Mouse (Mus musculus) MEL (cell line): ENCODE data around the gene Rpp25. TPM values are rescaled to one million over a fixed set of nuclear protein-coding genes. Genes with fewer than 3 reads are reported as not detected.
A peak's percentile ranks its signal among the peaks of the same experiment; 100 is the strongest.

Source experiments
- DNase-seq: peaks from one replicate; pipeline ENCODE4 v3.0.0; 2011; ENCODE audit warnings: low read depth, low spot score
- H3K27ac ChIP-seq: 2 replicates; pipeline ENCODE4 v1.5.1; 2012; ENCODE audit warnings: low read depth, mild to moderate bottlenecking, control low read depth, low read length, moderate library complexity; ENCODE audit not compliant: control insufficient read depth
- H3K27me3 ChIP-seq, 2 experiments: fragments of 150-350 bp in 1 of 2; sonication (generic) in 1 of 2; 2 replicates each; pipeline ENCODE4 v1.6.1; 2012; ENCODE audit warnings: low read length in 2 of 2, mild to moderate bottlenecking in 2 of 2, improper control_type of control experiment in 1 of 2, moderate library complexity in 1 of 2; ENCODE audit not compliant: insufficient read depth in 2 of 2, control insufficient read depth in 1 of 2
- H3K36me3 ChIP-seq, 2 experiments: 2 replicates each; pipeline ENCODE4 v1.6.1; 2012 to 2014; ENCODE audit warnings: low read length in 2 of 2, improper control_type of control experiment in 1 of 2, inconsistent platforms in 1 of 2, mild to moderate bottlenecking in 1 of 2; ENCODE audit not compliant: insufficient read depth in 2 of 2, control insufficient read depth in 1 of 2
- H3K4me1 ChIP-seq, 2 experiments: fragments of 150-350 bp in 1 of 2; sonication (generic) in 1 of 2; 2 replicates each; pipeline ENCODE4 v1.6.1; 2012; ENCODE audit warnings: low read length in 2 of 2, improper control_type of control experiment in 1 of 2, mild to moderate bottlenecking in 1 of 2; ENCODE audit not compliant: insufficient read depth in 2 of 2, control insufficient read depth in 1 of 2
- H3K4me3 ChIP-seq, 2 experiments: fragments of 150-350 bp in 1 of 2; sonication (generic) in 1 of 2; 2 replicates each; pipeline ENCODE4 v1.5.1; 2012; ENCODE audit warnings: low read depth in 2 of 2, low read length in 2 of 2, mild to moderate bottlenecking in 2 of 2, moderate library complexity in 2 of 2, control low read depth in 1 of 2, improper control_type of control experiment in 1 of 2; ENCODE audit not compliant: control insufficient read depth in 1 of 2, insufficient read depth in 1 of 2
- H3K79me2 ChIP-seq: 2 replicates; pipeline ENCODE4 v1.6.1; 2012; ENCODE audit warnings: mild to moderate bottlenecking, low read length, moderate library complexity; ENCODE audit not compliant: control insufficient read depth, poor library complexity, insufficient read depth
- H3K9ac ChIP-seq: 2 replicates; pipeline ENCODE4 v1.6.1; 2012; ENCODE audit warnings: low read depth, mild to moderate bottlenecking, control low read depth, low read length, moderate library complexity; ENCODE audit not compliant: control insufficient read depth, poor library complexity, severe bottlenecking
- H3K9me3 ChIP-seq: fragments of 150-350 bp; sonication (generic); replicated peaks from 2 replicates; pipeline ENCODE4 v1.6.1; 2012; ENCODE audit warnings: mild to moderate bottlenecking, low read length, improper control_type of control experiment, moderate library complexity; ENCODE audit not compliant: insufficient read depth
- BHLHE40 ChIP-seq: IDR thresholded peaks from 2 replicates; pipeline ENCODE4 v1.6.1; 2012; ENCODE audit warnings: low read depth, mild to moderate bottlenecking, inconsistent platforms, low read length, improper control_type of control experiment, borderline replicate concordance
- CHD1 ChIP-seq: IDR thresholded peaks from 2 replicates; pipeline ENCODE4 v1.6.1; 2012; ENCODE audit warnings: low read depth, mild to moderate bottlenecking, inconsistent platforms, low read length, improper control_type of control experiment
- CTCF ChIP-seq, 3 experiments: IDR thresholded peaks in 2 of 3; conservative IDR thresholded peaks in 1 of 3; 2 replicates each; pipeline ENCODE4 v1.5.1; 2011 to 2012; ENCODE audit warnings: low read length in 3 of 3, low read depth in 2 of 3, mild to moderate bottlenecking in 2 of 3, improper control_type of control experiment in 1 of 3, inconsistent platforms in 1 of 3, mixed read lengths in 1 of 3, moderate library complexity in 1 of 3; ENCODE audit not compliant: control insufficient read depth in 1 of 3, insufficient read depth in 1 of 3, poor library complexity in 1 of 3, severe bottlenecking in 1 of 3
- GABPA ChIP-seq: IDR thresholded peaks from 2 replicates; pipeline ENCODE4 v1.6.1; 2012; ENCODE audit warnings: low read depth, mild to moderate bottlenecking, inconsistent platforms, low read length, improper control_type of control experiment, moderate library complexity
- GATA1 ChIP-seq: IDR thresholded peaks from 2 replicates; pipeline ENCODE4 v1.6.1; 2011; ENCODE audit warnings: low read depth, low read length, improper control_type of control experiment
- HCFC1 ChIP-seq: IDR thresholded peaks from 2 replicates; pipeline ENCODE4 v1.6.1; 2012; ENCODE audit warnings: low read depth, mild to moderate bottlenecking, inconsistent platforms, low read length, improper control_type of control experiment, moderate library complexity
- JUND ChIP-seq: IDR thresholded peaks from 2 replicates; pipeline ENCODE4 v1.6.1; 2011; ENCODE audit warnings: low read depth, mild to moderate bottlenecking, improper control_type of control experiment, low read length
- MXI1 ChIP-seq: IDR thresholded peaks from 2 replicates; pipeline ENCODE4 v1.6.1; 2011; ENCODE audit warnings: mild to moderate bottlenecking, low read depth, low read length, improper control_type of control experiment
- MYB ChIP-seq: IDR thresholded peaks from 2 replicates; pipeline ENCODE4 v1.6.1; 2011; ENCODE audit warnings: mild to moderate bottlenecking, low read depth, low read length, improper control_type of control experiment
- MYC ChIP-seq: IDR thresholded peaks from 2 replicates; pipeline ENCODE4 v1.6.1; 2011; ENCODE audit warnings: low read depth, mild to moderate bottlenecking, low read length, improper control_type of control experiment, moderate library complexity
- NELFE ChIP-seq: IDR thresholded peaks from 2 replicates; pipeline ENCODE4 v1.6.1; 2011; ENCODE audit warnings: low read depth, low read length, improper control_type of control experiment
- RAD21 ChIP-seq: IDR thresholded peaks from 2 replicates; pipeline ENCODE4 v1.6.1; 2011; ENCODE audit warnings: mild to moderate bottlenecking, low read depth, low read length, improper control_type of control experiment
- SMC3 ChIP-seq: IDR thresholded peaks from 2 replicates; pipeline ENCODE4 v1.6.1; 2011; ENCODE audit warnings: low read depth, low read length, improper control_type of control experiment
- TAL1 ChIP-seq: IDR thresholded peaks from 2 replicates; pipeline ENCODE4 v1.6.1; 2012; ENCODE audit warnings: mild to moderate bottlenecking, inconsistent platforms, low read length, moderate library complexity, mixed read lengths
- UBTF ChIP-seq: IDR thresholded peaks from 2 replicates; pipeline ENCODE4 v1.6.1; 2012; ENCODE audit warnings: low read depth, mild to moderate bottlenecking, inconsistent platforms, low read length, improper control_type of control experiment, moderate library complexity, borderline replicate concordance; ENCODE audit not compliant: insufficient read depth
- USF1 ChIP-seq: IDR thresholded peaks from 2 replicates; pipeline ENCODE4 v1.6.1; 2014; ENCODE audit warnings: low read depth, mild to moderate bottlenecking, inconsistent platforms, low read length, improper control_type of control experiment, moderate library complexity
- ZC3H11A ChIP-seq: IDR thresholded peaks from 2 replicates; pipeline ENCODE4 v1.6.1; 2012; ENCODE audit warnings: low read depth, mild to moderate bottlenecking, inconsistent platforms, low read length, improper control_type of control experiment
- ZNF384 ChIP-seq: IDR thresholded peaks from 2 replicates; pipeline ENCODE4 v1.6.1; 2012; ENCODE audit warnings: low read depth, mild to moderate bottlenecking, inconsistent platforms, low read length, improper control_type of control experiment
- polyA plus RNA-seq, 2 experiments: library from polyadenylated mRNA; stranded (reverse) in 1 of 2; unstranded in 1 of 2; fragments of >175 nt in 1 of 2; fragments of >200 nt in 1 of 2; gene quantifications; 2 replicates each; pipeline versions ENCODE4 v1.2.1 to v1.2.4; 2012; ENCODE audit warnings: low replicate concordance in 2 of 2, low read depth in 1 of 2; ENCODE audit not compliant: insufficient read length in 2 of 2, insufficient read depth in 1 of 2, missing spikeins in 1 of 2
- total RNA-seq: library from RNA; depleted of rRNA; stranded (reverse); fragments of 300-350 nt; gene quantifications from 2 replicates; pipeline ENCODE4 v1.2.3, GENCODE M21; 2012

Gene Rpp25
- total and polyA plus RNA-seq, 3 experiments, result 0.12 to 0.68 TPM; not detected in 1

- peaks cover 3 to 30% of the 10 kb centered on the region in 2 experiments for H3K36me3 ChIP-seq
- no peaks in the 10 kb centered on the region for H3K9me3 ChIP-seq
- no peak overlapping the region for H3K27ac ChIP-seq
- H3K9ac ChIP-seq, result no peak overlapping the region
- TF ChIP-seq MXI1 (no peak), GABPA (no peak), RAD21 (no peak), MYB (no peak), TAL1 (no peak), UBTF (no peak), GATA1 (no peak), MYC (no peak), HCFC1 (no peak), ZNF384 (no peak), NELFE (no peak), USF1 (no peak), CTCF (IDR thresholded peaks at IDR 0.05 in 2 of 3, conservative IDR thresholded peaks at IDR 0.05 in 1 of 3; ENCODE audit: control insufficient read depth in 1 of 3, insufficient read depth in 1 of 3, low read depth in 2 of 3, low read length in 3 of 3, poor library complexity in 1 of 3, severe bottlenecking in 1 of 3) (no peak), ZC3H11A (no peak), JUND (no peak), BHLHE40 (no peak), CHD1 (no peak)
- no peak for DNase-seq
- H3K4me3 ChIP-seq, result no peak overlapping the region
- H3K79me2 ChIP-seq, result peaks cover 17% of the 10 kb centered on the region
- no peaks in the 10 kb centered on the region for H3K4me1 ChIP-seq
- H3K27me3 ChIP-seq, result no peaks in the 10 kb centered on the region
Measured at GRCm38 (mm10) chr9:57531946-57532345, 28.1 kb downstream of the Rpp25 start.

GRCm38 (mm10) chr9:57536362-57536761 lies 32.5 kb downstream of the Rpp25 start:
- Histone ChIP-seq H3K9ac (peak overlapping the region; percentile 92), H3K27ac (no peak overlapping the region), H3K4me1 (peaks cover 5% of the 10 kb centered on the region in 2 experiments; a peak in 3 of 4 replicates), H3K79me2 (peaks cover 16% of the 10 kb centered on the region), H3K9me3 (no peaks in the 10 kb centered on the region), H3K36me3 (peaks cover 12 to 13% of the 10 kb centered on the region in 2 experiments), H3K27me3 (no peaks in the 10 kb centered on the region), H3K4me3 (peak overlapping the region in 1 of 2 experiments; percentile 97; a peak in 2 of 4 replicates)
- TF ChIP-seq ZNF384 (0 out of 2 replicates have a peak, but pooled peaks have one; percentile 3), SMC3 (no peak)
- no peak for DNase-seq
